In the genomic region with DNA sequence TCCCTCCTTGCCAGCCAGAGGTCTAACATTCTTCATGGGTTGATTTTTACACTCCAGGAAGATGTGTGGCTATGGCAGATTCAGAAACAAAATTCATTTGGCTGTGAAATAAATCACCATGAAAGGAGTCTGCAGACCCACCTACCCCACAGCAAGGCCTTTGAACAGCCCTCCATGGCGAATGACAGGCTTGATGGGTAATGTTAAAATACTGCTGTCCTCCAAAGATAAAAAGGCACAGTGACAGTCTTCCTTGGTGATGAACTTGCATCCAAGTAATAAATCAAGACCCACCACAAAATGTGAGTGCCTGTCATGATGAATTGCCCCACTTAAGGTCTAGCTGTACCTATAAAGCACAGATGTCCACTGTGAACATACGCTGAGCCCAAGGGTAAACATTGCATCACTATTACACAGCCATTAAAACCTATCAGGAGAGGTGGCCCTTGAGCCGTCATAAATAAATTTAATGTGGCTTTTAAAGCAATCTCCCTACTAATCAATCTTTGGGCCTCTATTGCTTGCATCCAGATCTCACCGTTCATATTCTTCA, we compare ENCODE assay signal across 31 mouse cellular contexts.
DNase-seq lines count a peak whose midpoint lies in the region; ATAC-seq lines count a peak whose summit lies in the region.
"Had no signal": no experiment of that assay in that cellular context is flagged by ENCODE, and none has a peak within 500 bp of the region (broad histone marks: within the 10 kb centered on the region; RNA-seq: fewer than 3 reads in every experiment).

No protein-coding gene starts in this region.

- ATAC-seq in neural tube, embryonic 14.5 days (ENCODE audit: low read depth), result peak; percentile 84
- ATAC-seq: forebrain, embryonic 14.5 days; forebrain, postnatal 0 days; hindbrain, embryonic 16.5 days; intestine, embryonic 15.5 days; Patski had no signal

- peak; percentile 33 for DNase-seq in adrenal gland, adult 2 months
- no peak for DNase-seq in adrenal gland, postnatal 4 days (ENCODE audit: low spot score in 2 of 2)
- DNase-seq in embryo, embryonic 11 days, result peak; percentile 30
- DNase-seq in embryo, embryonic 10.5 days (ENCODE audit: low spot score), result no peak
- peak; percentile 63 for DNase-seq in mesoderm, embryonic 11.5 days (ENCODE audit: low read depth, low spot score)
- no peak for DNase-seq in cerebellum, adult 11 months
- no peak for DNase-seq in lung, adult 18-20 months
- DNase-seq: B cell, adult 2 months; cerebellum, adult 2 months; cerebellum, adult 9-11 months; cerebellum, postnatal 25 days; forebrain, postnatal 0 days; gastrocnemius, adult 2 months; gastrocnemius, postnatal 14 days; heart, adult 11 months; heart, postnatal 10 days; heart, postnatal 36 days; kidney, adult 11 months had no signal

- no peaks in the 10 kb centered on the region for H3K9me3 ChIP-seq in neural tube, embryonic 14.5 days (ENCODE audit: control insufficient read depth, low read length)
- H3K9me3 ChIP-seq: embryonic facial prominence, embryonic 12.5 days; embryonic facial prominence, embryonic 15.5 days; G1E; heart, embryonic 12.5 days; heart, embryonic 15.5 days; hindbrain, embryonic 10.5 days; hindbrain, embryonic 13.5 days; intestine, embryonic 15.5 days had no signal

- no peaks in the 10 kb centered on the region for H3K27me3 ChIP-seq in neural tube, embryonic 14.5 days (ENCODE audit: control insufficient read depth, insufficient read depth, low read length)
- H3K27me3 ChIP-seq: CH12.LX; embryonic facial prominence, embryonic 12.5 days; embryonic facial prominence, embryonic 15.5 days; heart, embryonic 12.5 days; heart, embryonic 15.5 days; hindbrain, embryonic 13.5 days; intestine, embryonic 15.5 days; Patski had no signal

- no peaks in the 10 kb centered on the region for H3K36me3 ChIP-seq in neural tube, embryonic 14.5 days (ENCODE audit: control insufficient read depth, insufficient read depth, low read length)
- H3K36me3 ChIP-seq: embryonic facial prominence, embryonic 12.5 days; embryonic facial prominence, embryonic 15.5 days; G1E; heart, embryonic 12.5 days; heart, embryonic 15.5 days; hindbrain, embryonic 10.5 days; hindbrain, embryonic 13.5 days; intestine, embryonic 15.5 days had no signal

- H3K9ac ChIP-seq in neural tube, embryonic 14.5 days (replicated peaks; ENCODE audit: low read depth, low read length), result no peak overlapping the region
- H3K9ac ChIP-seq: embryonic facial prominence, embryonic 12.5 days; embryonic facial prominence, embryonic 15.5 days; forebrain, postnatal 0 days; heart, embryonic 12.5 days; heart, embryonic 15.5 days; hindbrain, embryonic 13.5 days; intestine, embryonic 15.5 days had no signal

- H3K4me1 ChIP-seq in neural tube, embryonic 14.5 days (ENCODE audit: control insufficient read depth, insufficient read depth, low read length), result no peaks in the 10 kb centered on the region
- H3K4me1 ChIP-seq: embryonic facial prominence, embryonic 12.5 days; embryonic facial prominence, embryonic 15.5 days; heart, embryonic 12.5 days; heart, embryonic 15.5 days; hindbrain, embryonic 10.5 days; hindbrain, embryonic 13.5 days; intestine, embryonic 15.5 days had no signal

- no peak overlapping the region for H3K27ac ChIP-seq in neural tube, embryonic 14.5 days (ENCODE audit: low read depth, low read length)
- H3K27ac ChIP-seq: embryonic facial prominence, embryonic 12.5 days; embryonic facial prominence, embryonic 15.5 days; gastrocnemius, adult 2 months; heart, embryonic 15.5 days; hindbrain, embryonic 10.5 days; hindbrain, embryonic 13.5 days; intestine, embryonic 15.5 days had no signal

- no peak overlapping the region for H3K4me3 ChIP-seq in neural tube, embryonic 14.5 days (ENCODE audit: low read depth, low read length)
- H3K4me3 ChIP-seq: embryonic facial prominence, embryonic 12.5 days; embryonic facial prominence, embryonic 15.5 days; gastrocnemius, adult 2 months; heart, embryonic 12.5 days; heart, embryonic 15.5 days; hindbrain, embryonic 10.5 days; hindbrain, embryonic 13.5 days; intestine, embryonic 15.5 days had no signal

- WGBS in neural tube, embryonic 14.5 days, result 58% methylated on average over 4 of the region's 4 CpGs

- no peak overlapping the region for H3K4me2 ChIP-seq in neural tube, embryonic 14.5 days (ENCODE audit: low read depth, low read length)
- H3K4me2 ChIP-seq: embryonic facial prominence, embryonic 12.5 days; embryonic facial prominence, embryonic 15.5 days; heart, embryonic 12.5 days; heart, embryonic 15.5 days; hindbrain, embryonic 13.5 days; intestine, embryonic 15.5 days had no signal

Comparison
In these comparisons a context has a peak if more than half of its experiments do, and no peak if none do; other contexts are left out.
1. DNase-seq: peak in adrenal gland, adult 2 months (single experiment), embryo, embryonic 11 days (single experiment) and mesoderm, embryonic 11.5 days (single experiment); none in adrenal gland, postnatal 4 days (0 of 2), embryo, embryonic 10.5 days (single experiment), cerebellum, adult 11 months (single experiment) and lung, adult 18-20 months (0 of 2).